Mouse (Mus musculus): ENCODE measurements around the gene Fpr-rs6. TPM values are rescaled to one million over a fixed set of nuclear protein-coding genes. Genes with fewer than 3 reads are reported as not detected.

The Fpr-rs6 gene
- total RNA-seq (2023), result not detected

GRCm38 (mm10) chr17:20182997-20183396 lies at the start of gene Fpr-rs6:
TSS of gene Fpr-rs6 (minus strand) at chr17:20183097.

Other genes starting within 250 kb of the Fpr-rs6 start
- not detected for gene Vmn2r104, start 134.8 kb downstream of the Fpr-rs6 start, total RNA-seq (2023)
- gene Fpr-rs7, start 68.9 kb downstream of the Fpr-rs6 start, total RNA-seq (2023), result not detected
- gene Vmn2r105, start 52.0 kb upstream of the Fpr-rs6 start, total RNA-seq (2023), result not detected
- gene Vmn2r106, start 102.5 kb upstream of the Fpr-rs6 start, total RNA-seq (2023), result not detected
- gene Vmn2r107, start 162.1 kb upstream of the Fpr-rs6 start, total RNA-seq (2023), result not detected
- not detected for gene Vmn1r224, start 231.0 kb upstream of the Fpr-rs6 start, total RNA-seq (2023)

Data from T-cell, adult 66 days (primary cell).